Mouse (Mus musculus) heart, adult 8-10 months (tissue): ENCODE results near the gene Gm44511. TPM values are rescaled to one million over a fixed set of nuclear protein-coding genes. Genes with fewer than 3 reads are reported as not detected.
"Not testable (repeated sequence)": the region's sequence is repeated elsewhere in the genome, so short reads cannot be mapped to it uniquely, and the experiment has no call there.

ENCODE experiments used
- DNase-seq: peaks from one replicate; pipeline ENCODE4 v3.0.0; 2022; ENCODE audit warnings: low spot score
- total RNA-seq, 4 experiments: library from RNA; stranded (reverse); gene quantifications; 2 replicates each; pipeline ENCODE4 v1.2.4; 2022

Gm44511 gene
- total RNA-seq, 4 experiments from 2014 or later: not detected

GRCm38 (mm10) chr6:128800696-128801095 is 25.4 kb downstream of the Gm44511 start:
- DNase-seq: not testable (repeated sequence)

GRCm38 (mm10) chr6:128799896-128800270 is 26.2 kb downstream of the Gm44511 start:
- no peak for DNase-seq

- peak; percentile 90 for DNase-seq
Measured at GRCm38 (mm10) chr6:128799144-128799895, 26.8 kb downstream of the Gm44511 start.

GRCm38 (mm10) chr6:128798772-128799143 is 27.4 kb downstream of the Gm44511 start:
- peak; percentile 73 for DNase-seq

GRCm38 (mm10) chr6:128797936-128798771 is 28.0 kb downstream of the Gm44511 start:
- DNase-seq: no peak

- DNase-seq: no peak
Measured at GRCm38 (mm10) chr6:128797185-128797905, 28.8 kb downstream of the Gm44511 start.

GRCm38 (mm10) chr6:128796321-128796955 is 29.7 kb downstream of the Gm44511 start:
- no peak for DNase-seq

GRCm38 (mm10) chr6:128793734-128794133 is 32.4 kb downstream of the Gm44511 start:
- DNase-seq: no peak

- not testable (repeated sequence) for DNase-seq
Measured at GRCm38 (mm10) chr6:128790491-128790994, 35.6 kb downstream of the Gm44511 start.

- DNase-seq: no peak
Measured at GRCm38 (mm10) chr6:128789115-128789514, 37.0 kb downstream of the Gm44511 start, which contains the start of gene Klrb1c. TSS of gene Klrb1c (minus strand) at chr6:128789215.

- DNase-seq: no peak
Measured at GRCm38 (mm10) chr6:128788517-128788916, 37.6 kb downstream of the Gm44511 start.

GRCm38 (mm10) chr6:128786396-128786795 is 39.7 kb downstream of the Gm44511 start:
- DNase-seq: not testable (repeated sequence)

- DNase-seq: no peak
Measured at GRCm38 (mm10) chr6:128769481-128770253, 56.4 kb downstream of the Gm44511 start.

GRCm38 (mm10) chr6:128768047-128768446 is 58.1 kb downstream of the Gm44511 start:
- DNase-seq: no peak

- not testable (repeated sequence) for DNase-seq
Measured at GRCm38 (mm10) chr6:128766486-128767254, 59.4 kb downstream of the Gm44511 start.

- no peak for DNase-seq
Measured at GRCm38 (mm10) chr6:128765211-128765610, 60.9 kb downstream of the Gm44511 start.

- no peak for DNase-seq
Measured at GRCm38 (mm10) chr6:128764598-128764997, 61.5 kb downstream of the Gm44511 start.

GRCm38 (mm10) chr6:128763736-128764523 is 62.2 kb downstream of the Gm44511 start:
- peak; percentile 97 for DNase-seq
